Mouse (Mus musculus) heart, adult 11 months (tissue): Measurements from ENCODE around the gene B4galt1.

ENCODE experiments used
- DNase-seq: peaks from one replicate; pipeline ENCODE4 v3.0.0; 2022

B4galt1 gene

DNA sequence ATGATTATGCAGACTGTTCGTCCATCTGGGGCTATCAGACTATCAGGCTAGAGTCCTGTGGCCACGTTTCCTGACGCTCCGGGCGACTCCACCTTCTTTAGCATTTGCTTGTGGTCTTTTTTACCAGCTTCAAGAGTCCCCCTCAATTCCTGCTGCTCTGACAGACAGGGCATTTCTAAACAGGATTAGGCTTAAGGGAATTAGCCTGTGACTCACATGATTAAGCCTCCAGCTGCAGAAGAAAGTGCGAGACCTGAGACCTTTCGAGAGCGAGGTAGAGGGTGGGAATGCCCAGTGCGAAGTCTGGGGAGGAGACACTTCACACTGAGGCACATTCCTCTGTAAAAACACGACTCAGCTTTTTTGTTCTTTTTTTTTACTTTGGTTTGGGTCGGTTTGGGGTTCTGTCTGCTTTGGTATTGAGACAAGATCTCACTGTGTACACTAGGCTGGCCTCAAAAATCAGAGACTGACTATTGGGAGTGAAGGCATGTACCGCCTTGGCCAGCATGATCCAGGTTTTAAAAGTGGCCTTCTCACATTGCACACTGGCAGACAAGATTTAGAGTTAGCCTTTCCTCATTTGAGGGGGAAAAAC, 37.9 kb downstream of the B4galt1 start:
- no peak for DNase-seq

DNA sequence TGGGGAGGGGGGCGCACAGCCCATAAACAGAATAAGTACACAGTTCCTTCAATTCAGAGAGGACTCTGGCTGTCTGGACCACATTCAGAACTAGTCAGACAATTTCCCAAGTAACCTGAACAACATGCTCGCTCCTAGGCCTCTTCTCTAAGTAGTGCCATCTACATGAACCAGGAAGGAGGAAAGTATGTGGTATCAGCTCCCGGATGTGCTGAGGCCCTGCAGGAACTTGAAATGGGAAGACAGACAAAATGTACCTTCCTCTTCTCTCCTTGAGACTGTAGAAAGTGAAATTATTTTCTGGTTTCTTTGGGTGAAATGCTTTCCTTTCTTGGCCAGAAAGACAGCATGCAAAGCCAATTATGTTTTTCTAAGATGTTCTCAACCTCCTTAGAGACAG, 38.7 kb downstream of the B4galt1 start:
- DNase-seq, result peak; percentile 91

DNA sequence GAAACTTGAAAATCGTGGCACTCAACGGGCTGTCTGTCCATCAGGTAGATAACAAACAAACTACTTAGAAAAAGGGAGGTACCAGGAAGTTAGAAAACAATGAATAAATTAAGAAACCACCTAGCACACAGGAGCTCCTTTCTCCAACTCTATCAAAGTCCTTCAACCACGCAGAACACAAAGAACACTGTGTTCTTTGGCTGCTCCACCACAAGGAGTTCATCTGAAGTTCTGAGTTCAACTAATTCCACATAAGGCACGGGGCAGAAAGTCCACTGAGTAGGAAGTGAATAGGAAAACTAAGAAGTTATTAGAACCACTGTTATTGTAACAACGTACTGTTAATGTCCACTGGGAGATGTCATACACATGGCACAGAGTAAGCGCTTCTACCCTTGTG, 39.4 kb downstream of the B4galt1 start:
- DNase-seq, result no peak

DNA sequence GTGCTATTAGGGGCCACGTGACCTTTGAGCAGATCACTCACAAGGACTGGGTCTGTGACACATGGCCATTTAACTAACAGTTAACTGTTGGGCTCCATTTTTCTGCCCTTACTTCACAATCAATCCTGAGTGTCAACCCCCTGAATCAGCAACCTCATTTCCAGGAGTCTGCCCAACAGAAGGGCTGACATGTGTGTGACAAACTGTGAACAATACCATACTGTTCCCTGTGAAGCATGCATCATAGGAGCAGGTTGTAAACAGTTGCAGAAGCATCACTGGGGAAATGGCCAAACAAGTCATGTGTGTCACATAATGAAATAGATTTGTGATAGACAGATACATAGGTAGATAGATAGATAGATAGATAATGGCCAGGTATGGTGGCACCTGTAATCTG, 40.9 kb downstream of the B4galt1 start:
- DNase-seq, result no peak

DNA sequence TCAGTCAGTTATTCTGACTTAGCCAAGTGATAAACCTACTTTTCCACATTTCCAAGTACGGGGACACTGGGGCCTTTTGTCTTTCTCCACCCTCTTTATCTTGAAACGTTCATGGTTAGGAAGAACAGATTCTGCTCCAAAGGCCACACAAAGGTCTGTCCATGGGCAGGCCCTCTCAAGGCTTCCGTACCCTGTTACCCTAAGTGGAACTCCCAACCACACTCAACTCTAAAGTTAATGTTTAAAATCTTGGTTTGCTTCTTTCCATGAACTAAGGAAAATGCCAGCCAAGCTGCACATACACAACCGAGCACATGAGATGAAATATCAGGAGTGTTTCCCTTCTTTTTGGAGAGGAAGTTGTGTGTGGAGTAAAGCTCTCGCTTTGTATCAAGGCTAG, 43.3 kb downstream of the B4galt1 start:
- no peak for DNase-seq

DNA sequence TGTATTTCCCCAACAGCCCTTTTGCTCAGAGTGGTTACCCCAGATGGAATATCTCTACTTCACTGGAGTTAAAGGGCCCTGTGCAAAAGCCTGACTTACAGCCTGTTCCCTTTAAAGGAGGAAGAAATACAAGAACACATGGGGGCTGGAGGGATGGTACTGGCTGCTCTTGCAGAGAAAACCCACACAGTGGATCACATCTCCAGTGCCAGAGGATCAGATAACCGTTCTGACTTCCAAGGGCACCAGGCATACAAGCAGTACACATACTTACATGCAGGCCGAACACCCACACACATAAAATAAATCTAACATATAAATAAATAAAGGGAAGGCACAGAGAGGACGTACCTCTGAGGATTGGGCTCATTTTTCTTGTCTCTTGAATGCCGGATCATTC, 46.4 kb downstream of the B4galt1 start:
- no peak for DNase-seq

DNA sequence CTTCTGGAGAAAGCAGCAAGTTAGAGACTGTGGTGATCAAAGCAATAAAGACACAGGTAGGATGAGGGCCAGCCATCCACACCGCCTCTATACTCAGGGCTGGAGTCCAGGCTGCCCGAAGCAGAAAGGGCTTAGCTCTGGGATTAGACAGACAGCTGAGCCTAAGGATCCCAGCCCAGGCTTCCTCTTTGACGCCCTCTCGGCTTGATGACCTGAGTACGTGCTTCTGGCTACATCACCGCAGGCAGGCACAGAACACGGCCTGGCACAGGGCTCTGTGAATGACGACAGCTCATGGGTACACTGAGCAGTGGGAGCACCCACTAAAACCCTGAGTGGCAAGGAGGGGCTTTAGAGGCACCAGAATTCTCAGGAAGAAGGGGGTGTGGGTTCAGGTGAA, 48.4 kb downstream of the B4galt1 start:
- DNase-seq, result no peak

DNA sequence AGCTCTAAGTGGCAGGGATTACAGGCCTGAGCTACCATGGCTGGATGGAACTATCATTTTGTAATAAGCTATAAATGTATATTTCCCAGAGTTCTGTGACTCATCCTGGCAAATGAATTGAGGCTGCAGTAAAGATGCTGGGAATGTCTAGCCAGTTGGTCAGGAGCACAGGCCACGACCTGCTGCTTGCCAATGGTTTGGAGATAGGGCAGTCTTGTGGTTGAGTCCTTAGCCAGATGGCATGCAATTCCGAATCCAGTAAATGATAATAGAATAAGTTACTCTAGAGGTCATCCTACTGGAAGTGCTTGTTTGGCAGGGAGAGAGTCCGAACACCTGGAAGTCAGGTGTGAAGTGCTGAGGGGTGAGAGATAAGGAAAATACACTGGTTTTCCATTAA, 51.0 kb downstream of the B4galt1 start:
- DNase-seq, result peak; percentile 91

DNA sequence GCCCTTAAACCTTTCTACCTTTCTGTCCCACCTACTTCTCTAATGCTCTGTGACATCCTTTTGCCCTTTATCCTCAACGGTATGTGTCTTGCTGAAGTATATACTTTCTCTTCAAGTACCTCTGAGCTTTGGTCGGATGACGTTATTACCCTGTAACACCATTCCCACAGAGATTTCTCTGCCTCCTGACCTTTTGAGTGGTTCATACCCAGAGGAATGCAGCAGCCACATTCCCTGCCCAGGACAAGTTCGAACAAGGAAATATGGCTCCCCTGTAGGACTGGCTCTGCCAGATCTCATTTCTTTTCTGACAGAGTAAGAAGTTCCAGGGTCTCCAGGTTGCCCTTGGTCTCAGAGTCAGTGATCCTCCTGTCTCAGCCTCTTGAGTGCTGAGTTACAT, 51.9 kb downstream of the B4galt1 start:
- DNase-seq, result no peak

DNA sequence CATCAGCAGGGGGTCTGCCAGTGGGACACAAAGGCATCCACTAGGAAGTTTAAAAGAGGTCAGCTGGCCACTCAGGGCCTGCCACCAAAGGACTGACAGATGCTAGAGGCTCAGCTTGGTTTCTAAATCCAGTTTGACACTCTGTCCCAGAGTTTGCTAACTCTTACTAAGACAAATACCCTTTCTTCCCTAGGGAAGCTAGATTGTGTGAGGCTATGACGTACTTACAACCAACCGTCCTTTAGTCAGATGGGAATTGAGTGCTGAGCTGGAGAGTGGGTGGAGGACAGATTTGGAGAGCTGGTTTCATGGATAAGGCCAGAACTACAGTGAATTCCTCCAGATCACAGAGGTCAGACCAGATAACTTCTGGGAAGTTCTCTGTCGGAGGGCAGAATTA, 52.9 kb downstream of the B4galt1 start:
- peak; percentile 95 for DNase-seq

DNA sequence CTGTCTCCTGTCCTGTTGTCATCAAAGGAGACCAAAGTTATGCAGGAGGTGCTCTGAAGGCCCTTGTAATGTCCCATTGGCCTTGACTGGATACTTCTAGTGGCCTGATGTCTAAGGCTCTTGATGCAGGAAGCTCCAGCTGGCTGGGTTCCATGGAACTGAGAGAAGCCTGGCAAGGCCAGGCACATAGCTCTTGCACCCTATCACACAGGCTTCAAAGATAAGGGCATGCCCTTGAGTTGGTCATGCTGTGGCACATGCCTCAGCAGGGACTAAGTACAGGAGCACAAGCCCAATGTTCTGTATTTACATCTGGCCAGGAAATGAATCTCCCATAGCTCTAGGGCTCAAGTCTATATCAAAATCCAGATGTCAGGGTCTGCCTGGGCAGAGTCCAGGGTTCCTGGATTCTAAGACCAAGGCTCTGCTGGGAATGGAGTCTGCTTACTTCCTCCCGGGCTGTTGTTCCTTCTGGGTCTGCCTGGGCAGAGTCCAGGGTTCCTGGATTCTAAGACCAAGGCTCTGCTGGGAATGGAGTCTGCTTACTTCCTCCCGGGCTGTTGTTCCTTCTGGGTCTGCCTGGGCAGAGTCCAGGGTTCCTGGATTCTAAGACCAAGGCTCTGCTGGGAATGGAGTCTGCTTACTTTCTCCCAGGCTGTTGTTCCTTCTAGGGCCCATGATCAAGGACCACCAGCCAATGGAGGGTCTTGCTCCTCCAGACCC, 54.8 kb downstream of the B4galt1 start:
- DNase-seq, result peak; percentile 99

DNA sequence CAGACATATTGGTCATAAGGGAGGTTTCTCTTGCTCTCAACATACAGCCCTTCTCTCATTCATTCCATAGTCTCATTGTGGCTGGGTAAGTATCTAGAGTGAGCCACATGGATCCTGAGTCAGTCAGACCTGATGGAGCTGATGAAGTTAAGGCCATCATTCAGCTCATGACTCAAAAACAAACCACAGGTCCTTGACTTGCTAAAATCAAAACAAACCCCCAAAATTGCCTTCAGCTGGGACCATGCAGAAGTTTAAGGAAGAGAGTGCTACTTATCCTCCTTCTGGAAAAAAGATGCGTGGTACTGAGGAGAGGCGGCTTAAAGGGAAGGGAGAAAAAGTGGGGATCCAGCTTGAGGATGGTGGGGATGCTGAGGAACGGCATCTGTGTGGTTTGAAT, 58.0 kb downstream of the B4galt1 start:
- no peak for DNase-seq

DNA sequence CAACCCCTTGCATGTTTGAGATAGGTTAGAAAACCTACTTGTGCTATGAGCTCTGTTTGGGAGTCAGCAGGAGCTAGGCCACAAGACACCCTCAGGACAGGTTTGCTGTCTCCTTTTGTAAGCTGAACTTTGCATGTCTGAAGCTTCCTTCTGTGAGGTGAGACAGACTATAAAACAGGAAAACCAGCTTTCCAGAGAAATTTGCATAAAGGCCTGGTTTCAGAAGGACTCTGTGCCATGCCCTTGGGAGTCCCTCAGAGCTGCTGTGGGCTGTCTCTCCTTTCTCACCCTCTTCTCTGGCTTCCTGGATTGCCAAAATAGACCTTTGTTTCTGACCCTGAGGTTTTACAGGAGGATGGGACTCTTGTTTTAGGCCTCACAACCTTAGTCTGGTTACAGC, 59.5 kb downstream of the B4galt1 start:
- DNase-seq, result no peak

DNA sequence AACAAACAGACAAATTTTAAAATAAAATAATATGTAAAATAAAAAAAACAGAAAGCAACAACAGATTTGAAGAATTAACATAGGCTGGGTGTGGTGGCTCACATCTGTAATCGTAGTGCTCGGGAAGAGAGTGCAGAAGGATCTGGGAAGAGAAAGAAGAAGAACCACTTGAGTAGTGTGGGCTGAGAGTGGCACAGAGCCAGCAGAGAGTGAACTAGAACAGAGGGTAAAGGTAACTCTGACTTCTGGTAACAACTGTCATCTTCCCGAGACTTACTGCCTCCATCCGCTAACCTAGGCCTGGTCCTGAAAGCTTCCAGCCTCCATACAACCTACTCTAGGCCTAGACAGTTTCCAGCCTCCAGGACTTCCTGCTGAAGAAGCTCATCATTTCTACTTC, 62.6 kb downstream of the B4galt1 start:
- DNase-seq, result no peak

DNA sequence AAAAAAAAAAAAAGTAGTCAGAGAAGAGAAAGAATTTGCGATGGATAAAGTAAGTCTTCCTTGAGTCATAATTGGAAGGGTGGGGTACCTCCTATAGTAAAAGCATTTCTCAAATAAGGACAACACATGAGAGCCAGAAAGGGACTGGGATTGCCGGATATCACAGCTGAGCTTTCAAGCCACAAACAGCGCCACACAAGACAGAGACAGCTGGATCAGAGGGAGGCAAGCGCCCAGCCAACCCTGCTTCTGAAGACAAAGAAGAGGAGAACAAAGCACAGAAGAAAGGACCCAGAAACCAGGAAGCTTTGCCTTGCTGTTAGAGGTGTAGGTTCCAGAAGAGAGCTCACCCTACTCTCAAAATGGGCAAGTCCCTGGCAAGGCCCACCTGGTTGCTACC, 67.2 kb downstream of the B4galt1 start:
- no peak for DNase-seq

DNA sequence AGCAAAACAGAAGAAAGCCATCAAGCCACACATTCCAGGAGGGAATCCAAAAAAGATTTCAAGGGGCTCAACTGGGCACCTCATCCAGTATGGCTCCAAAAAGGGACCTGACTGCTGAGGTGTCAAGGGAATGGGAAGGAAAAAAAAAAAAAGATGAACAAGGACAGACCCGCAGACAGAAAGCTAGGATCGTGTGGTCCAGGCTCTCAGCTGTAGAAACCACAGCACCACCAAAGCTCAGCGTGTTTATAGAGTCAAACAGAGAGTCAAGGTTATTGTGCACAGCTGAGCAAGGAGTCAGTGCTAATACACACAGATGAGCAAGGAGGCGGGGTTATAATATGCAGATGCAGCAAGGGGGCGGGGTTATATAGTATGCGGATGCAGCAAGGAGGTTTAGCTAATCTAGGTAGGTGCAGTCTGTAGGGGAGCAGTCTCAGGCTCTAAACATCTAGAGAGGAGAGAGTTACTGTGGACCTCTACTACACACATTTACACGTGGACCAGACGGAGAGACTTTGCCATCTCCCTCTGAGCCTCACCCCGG, 68.1 kb downstream of the B4galt1 start:
- DNase-seq, result no peak

DNA sequence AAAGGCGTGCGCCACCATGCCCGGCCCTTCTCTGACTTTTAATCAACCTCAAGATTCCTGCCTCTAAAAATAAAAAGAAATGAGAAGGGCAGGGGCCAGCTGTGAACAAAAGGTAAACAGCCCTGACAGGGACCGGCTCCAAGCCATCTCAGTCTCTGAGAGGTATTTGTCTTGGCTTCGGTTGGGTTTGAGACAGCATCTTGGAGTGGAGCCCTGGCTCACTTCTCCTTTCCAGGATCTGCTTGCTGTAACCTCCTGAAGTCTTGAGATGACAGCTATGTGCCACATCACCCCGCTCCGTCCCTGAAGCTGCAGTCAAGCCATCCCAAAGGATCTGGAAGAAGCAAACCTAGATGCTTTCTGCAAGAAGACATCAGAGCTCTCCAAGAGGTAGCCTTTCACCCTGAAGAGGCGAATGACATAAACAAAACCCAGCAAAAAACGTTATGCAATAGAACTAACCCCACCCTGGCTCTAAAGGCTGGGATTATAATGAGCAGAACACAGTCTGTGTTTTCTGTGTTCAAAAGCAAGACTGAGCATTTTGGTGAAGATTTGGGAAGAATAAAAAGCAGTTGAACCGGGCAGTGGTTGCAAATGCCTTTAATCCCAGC, 69.1 kb downstream of the B4galt1 start:
- peak; percentile 98 for DNase-seq

DNA sequence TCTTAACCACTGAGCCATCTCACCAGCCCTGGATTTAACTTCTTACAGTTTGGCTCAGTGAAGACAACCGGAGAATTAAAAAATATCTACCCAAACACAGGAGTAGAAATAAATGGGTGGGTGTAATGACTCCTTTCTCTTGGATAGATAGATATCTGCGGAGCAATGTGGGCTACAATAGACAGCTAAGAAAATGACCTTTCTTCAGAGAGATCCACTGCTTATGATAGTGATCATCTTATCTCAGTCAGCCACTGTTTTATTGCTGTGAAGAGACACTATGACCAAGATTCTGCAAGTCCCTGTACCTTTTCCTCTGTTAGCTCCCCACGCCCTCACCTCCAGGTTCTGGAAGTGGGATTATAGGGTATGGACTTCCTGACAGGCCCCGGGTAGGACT, 70.8 kb downstream of the B4galt1 start:
- no peak for DNase-seq

DNA sequence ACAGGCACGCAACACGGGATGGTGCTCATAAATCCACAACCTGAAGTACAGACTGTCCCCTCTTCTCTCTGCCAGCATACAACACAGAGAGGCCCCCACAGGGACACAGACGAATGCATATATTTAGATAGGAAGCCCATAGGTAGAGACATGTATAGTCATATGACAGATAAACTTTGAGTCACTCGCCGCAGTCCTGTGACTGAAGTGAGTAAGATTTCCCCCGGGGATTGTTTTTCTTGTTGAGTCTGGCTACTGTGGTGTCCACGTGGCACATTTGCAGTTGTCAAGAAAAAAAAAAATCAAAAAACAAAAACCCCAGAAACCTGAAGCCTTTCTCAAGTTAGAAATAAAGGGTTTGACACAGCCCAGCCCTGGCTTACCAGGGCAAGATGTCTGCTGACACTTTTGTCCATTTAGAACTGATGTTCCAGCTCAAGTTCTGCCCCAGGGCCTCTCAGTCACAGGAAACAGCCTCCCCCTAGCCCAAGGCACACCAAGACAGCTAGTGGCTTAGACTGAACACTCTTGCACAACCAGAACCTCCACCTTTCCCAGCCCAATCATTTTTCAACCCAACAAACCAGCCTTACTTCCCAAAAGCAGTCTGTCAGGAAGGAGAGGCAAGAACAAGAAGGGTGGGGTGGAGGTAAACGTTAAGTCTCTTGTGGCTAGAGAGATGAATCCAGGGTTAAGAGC, 71.9 kb downstream of the B4galt1 start:
- no peak for DNase-seq

DNA sequence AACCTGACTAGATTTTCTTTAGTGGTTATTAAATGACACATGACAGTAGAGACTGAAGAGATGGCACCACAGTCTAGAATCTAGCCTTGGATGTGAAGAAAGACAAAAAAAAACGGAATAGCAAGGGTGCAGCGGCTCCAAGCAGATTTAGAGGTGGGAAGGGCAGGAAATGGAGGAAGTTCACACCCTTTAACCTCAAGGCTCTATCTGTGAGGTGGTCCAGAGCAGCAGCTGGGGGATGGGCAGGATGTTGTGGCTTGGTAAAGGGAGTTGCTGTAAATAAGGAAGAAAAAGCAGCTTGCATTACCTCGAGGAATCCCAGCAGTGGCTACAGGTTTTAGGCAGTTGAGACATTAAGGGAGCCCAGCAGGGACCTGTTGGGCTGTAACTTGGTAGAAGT, 72.7 kb downstream of the B4galt1 start:
- peak; percentile 93 for DNase-seq

DNA sequence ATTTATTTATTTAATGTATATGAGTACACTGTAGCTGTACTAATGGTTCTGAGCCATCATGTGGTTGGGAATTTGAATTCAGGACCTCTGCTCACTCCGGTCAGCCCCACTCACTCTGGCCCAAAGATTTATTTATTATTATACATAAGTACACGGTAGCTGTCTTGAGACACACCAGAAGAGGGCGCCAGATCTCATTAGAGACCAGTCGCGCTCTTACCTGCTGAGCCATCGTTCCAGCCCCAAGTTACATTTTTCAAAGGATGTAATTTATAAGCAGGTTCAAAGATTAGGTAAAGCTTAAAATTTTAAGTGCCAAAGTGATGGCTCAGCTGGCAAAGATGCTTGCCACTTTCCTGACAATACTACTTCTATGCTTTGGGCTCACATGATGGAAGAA, 75.1 kb downstream of the B4galt1 start:
- DNase-seq, result no peak

DNA sequence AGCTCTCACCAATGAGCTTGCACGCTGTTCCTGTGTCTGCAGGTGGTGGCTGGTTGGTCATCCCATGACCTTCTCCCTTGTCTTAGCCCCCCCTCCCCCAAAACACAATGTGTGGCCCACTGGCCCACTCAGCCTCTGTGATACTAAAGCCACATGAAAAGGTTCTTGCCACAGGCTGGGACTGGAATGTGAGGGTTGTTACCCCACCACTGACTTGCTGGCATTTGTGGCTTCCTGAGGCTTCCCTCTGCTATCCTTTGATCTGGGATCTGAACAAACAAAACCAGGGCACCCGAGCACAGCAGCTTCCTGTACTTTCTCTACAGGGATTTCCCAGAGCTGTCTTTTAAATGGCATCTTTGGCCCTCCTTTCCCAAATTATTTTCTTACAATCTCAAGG, 76.7 kb downstream of the B4galt1 start:
- DNase-seq, result no peak

DNA sequence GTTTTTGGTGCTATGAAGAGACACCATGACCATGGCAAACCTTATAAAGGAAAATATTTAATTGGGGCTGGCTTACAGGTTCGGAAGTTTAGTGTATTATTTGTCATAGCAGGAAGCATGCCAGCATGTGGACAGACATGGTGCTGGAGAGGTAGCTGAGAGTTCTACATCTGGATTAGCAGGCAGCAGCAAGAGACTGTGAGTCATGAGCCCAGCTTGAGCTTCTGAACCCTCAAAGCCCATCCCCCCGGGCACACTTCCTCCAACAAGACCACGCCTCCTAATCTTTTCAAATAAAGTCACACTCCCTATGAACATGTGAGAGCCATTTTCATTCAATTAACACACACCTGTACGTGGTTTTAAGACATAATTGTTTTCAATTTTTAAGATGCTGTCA, 77.4 kb downstream of the B4galt1 start:
- no peak for DNase-seq
